Mouse (Mus musculus) thymus, adult 2 months (tissue): ENCODE measurements around the gene Tbx19.

ENCODE experiments used
- CTCF ChIP-seq: fragments of 200-500 bp; IDR thresholded peaks from 2 replicates; pipeline ENCODE4 v1.5.1; 2012; ENCODE audit warnings: mild to moderate bottlenecking, control low read depth, low read length, moderate library complexity, borderline replicate concordance; ENCODE audit not compliant: control insufficient read depth, poor library complexity, insufficient read depth; ENCODE audit errors: extremely low read depth
- POLR2A ChIP-seq: fragments of 200-500 bp; IDR thresholded peaks from 2 replicates; pipeline ENCODE4 v1.6.1; 2012; ENCODE audit warnings: mild to moderate bottlenecking, low read length, control low read depth, moderate library complexity; ENCODE audit not compliant: control insufficient read depth, poor library complexity, insufficient read depth; ENCODE audit errors: extremely low read depth

GRCm38 (mm10) chr1:165188806-165189580 is 28.4 kb upstream of the Tbx19 start:
- TF ChIP-seq CTCF (no peak), POLR2A (no peak)
